Mouse (Mus musculus) heart, postnatal 0 days (tissue): Measurements from ENCODE around the gene Atmin. TPM values are rescaled to one million over a fixed set of nuclear protein-coding genes. Genes with fewer than 3 reads are reported as not detected.

Experiments
- ATAC-seq: fragments of 200-750 bp; cut with Nextera tagmentation; 2 replicates; pipeline ENCODE4 v1.8.0; 2017; ENCODE audit warnings: low read depth, moderate number of reproducible peaks, moderate library complexity; ENCODE audit not compliant: insufficient read depth
- DNase-seq: peaks from one replicate; pipeline ENCODE4 v3.0.0-alpha.2; 2016; ENCODE audit warnings: low spot score
- H3K27ac ChIP-seq: fragments of 300-500 bp; sonication (generic); 2 replicates; pipeline ENCODE4 v1.5.1; 2014; ENCODE audit warnings: low read depth, mild to moderate bottlenecking
- H3K27me3 ChIP-seq: fragments of 300-500 bp; sonication (generic); 2 replicates; pipeline ENCODE4 v1.6.1; 2014; ENCODE audit warnings: low read length, mixed read lengths; ENCODE audit not compliant: control insufficient read depth, insufficient read depth
- H3K36me3 ChIP-seq: fragments of 300-500 bp; sonication (generic); replicated peaks from 2 replicates; pipeline ENCODE4 v1.6.1; 2014; ENCODE audit warnings: low read length, mixed read lengths; ENCODE audit not compliant: control insufficient read depth, insufficient read depth
- H3K4me1 ChIP-seq: fragments of 300-500 bp; sonication (generic); 2 replicates; pipeline ENCODE4 v1.6.1; 2014; ENCODE audit warnings: antibody characterized with exemption; ENCODE audit not compliant: control insufficient read depth, insufficient read depth
- H3K4me2 ChIP-seq: fragments of 300-500 bp; sonication (generic); 2 replicates; pipeline ENCODE4 v1.6.1; 2014; ENCODE audit warnings: low read depth, mild to moderate bottlenecking, low read length, moderate library complexity
- H3K4me3 ChIP-seq: fragments of 300-500 bp; sonication (generic); 2 replicates; pipeline ENCODE4 v1.5.1; 2014; ENCODE audit warnings: low read depth, low read length
- H3K9ac ChIP-seq: fragments of 300-500 bp; sonication (generic); replicated peaks from 2 replicates; pipeline ENCODE4 v1.6.1; 2014; ENCODE audit warnings: low read depth, low read length, mixed read lengths
- H3K9me3 ChIP-seq: fragments of 300-500 bp; sonication (generic); replicated peaks from 2 replicates; pipeline ENCODE4 v1.6.1; 2016; ENCODE audit warnings: low read length; ENCODE audit not compliant: control insufficient read depth
- CTCF ChIP-seq: IDR thresholded peaks from 2 replicates; pipeline ENCODE4 v1.5.1; 2016; ENCODE audit warnings: antibody characterized with exemption, control low read depth, low read depth
- EP300 ChIP-seq: IDR thresholded peaks from 2 replicates; pipeline ENCODE4 v1.6.1; 2016; ENCODE audit warnings: antibody characterized with exemption, low read depth
- WGBS: fragments of 180-500 bp; shearing (Covaris S2); extraction: QIAGEN DNeasy Blood & Tissue Kit; methylation state at CpG from one replicate; pipeline ENCODE4 v1.1.7; 2014; 5-methylcytosine and 5-hydroxymethylcytosine counted together
- polyA plus RNA-seq: library from polyadenylated mRNA; unstranded; fragments of >200 nt; fragmentation: Nextera tagmentation; extraction: Ambion mirVana; gene quantifications from 2 replicates; pipeline ENCODE4 v1.2.1, GENCODE M21; 2015
- total RNA-seq: library from RNA; depleted of rRNA; stranded (reverse); fragments of >200 nt; gene quantifications from 2 replicates; pipeline ENCODE4 v1.2.3, GENCODE M21; 2014; ENCODE audit warnings: low replicate concordance

Gene Atmin
- total and polyA plus RNA-seq, 2 experiments from 2014 or later = 7.0 to 16.0 TPM

- peak overlapping the region; percentile 93 for H3K4me3 ChIP-seq
- DNase-seq = no peak
- ATAC-seq = peak; percentile 61
Measured at GRCm38 (mm10) chr8:116921005-116921336, 22.2 kb upstream of the Atmin start.

GRCm38 (mm10) chr8:116921337-116922059, 21.7 kb upstream of the Atmin start, which contains the start of the genes Cmc2 and Cenpn:
Gene Cmc2, minus strand, starts transcription at chr8:116921455.
Gene Cenpn, plus strand, starts transcription at chr8:116921730.
- peak within 1 kb of the TSS; percentile 66 for H3K4me2 ChIP-seq
- WGBS = under 1% methylated on average over 57 of the region's 57 CpGs
- peaks cover 10% of the 10 kb centered on the region for H3K36me3 ChIP-seq
- ATAC-seq = peak; percentile 94
- peak; percentile 94 for DNase-seq
- H3K9me3 ChIP-seq = no peaks in the 10 kb centered on the region
- no peaks in the 10 kb centered on the region for H3K27me3 ChIP-seq
- H3K9ac ChIP-seq = peak within 1 kb of the TSS; percentile 75
- H3K4me1 ChIP-seq = peaks cover 10% of the 10 kb centered on the region
- H3K27ac ChIP-seq = peak within 1 kb of the TSS; percentile 94
- no peak for TF ChIP-seq CTCF
- peak; percentile 78; the same call in 1 of the 2 replicates for TF ChIP-seq EP300
- H3K4me3 ChIP-seq = peak within 1 kb of the TSS; percentile 93

More at GRCm38 (mm10) chr8:116921005-116921336, 22.2 kb upstream of the Atmin start:
- 0% methylated on average over 22 of the region's 22 CpGs for WGBS
- TF ChIP-seq EP300 (no peak), CTCF (no peak)
- peak overlapping the region; percentile 94 for H3K27ac ChIP-seq
- peak overlapping the region; percentile 66 for H3K4me2 ChIP-seq
- peaks cover 10% of the 10 kb centered on the region for H3K4me1 ChIP-seq
- peak overlapping the region; percentile 75 for H3K9ac ChIP-seq
- no peaks in the 10 kb centered on the region for H3K9me3 ChIP-seq
- no peaks in the 10 kb centered on the region for H3K27me3 ChIP-seq
- H3K36me3 ChIP-seq = peaks cover 14% of the 10 kb centered on the region

- TF ChIP-seq EP300 (no peak), CTCF (no peak)
Measured at GRCm38 (mm10) chr8:116922060-116922757, 21.0 kb upstream of the Atmin start.

GRCm38 (mm10) chr8:116923526-116923925, 19.7 kb upstream of the Atmin start:
- no peak overlapping the region for H3K27ac ChIP-seq
- H3K9ac ChIP-seq = no peak overlapping the region
- H3K4me3 ChIP-seq = no peak overlapping the region
- ATAC-seq (no peak), DNase-seq (no peak)
- peaks cover 20% of the 10 kb centered on the region for H3K36me3 ChIP-seq
- no peaks in the 10 kb centered on the region for H3K27me3 ChIP-seq
- no peak overlapping the region for H3K4me2 ChIP-seq
- 81% methylated on average over 8 of the region's 8 CpGs for WGBS
- TF ChIP-seq CTCF (no peak), EP300 (no peak)
- no peaks in the 10 kb centered on the region for H3K9me3 ChIP-seq
- H3K4me1 ChIP-seq = peaks cover 10% of the 10 kb centered on the region

More at GRCm38 (mm10) chr8:116922060-116922757, 21.0 kb upstream of the Atmin start:
- ATAC-seq (no peak), DNase-seq (no peak)
- peak overlapping the region; percentile 66 for H3K4me2 ChIP-seq
- H3K9ac ChIP-seq = peak overlapping the region; percentile 75
- H3K4me1 ChIP-seq = peaks cover 10% of the 10 kb centered on the region
- peak overlapping the region; percentile 94 for H3K27ac ChIP-seq
- H3K36me3 ChIP-seq = peaks cover 16% of the 10 kb centered on the region
- no peaks in the 10 kb centered on the region for H3K9me3 ChIP-seq
- 30% methylated on average over 17 of the region's 17 CpGs for WGBS
- H3K27me3 ChIP-seq = no peaks in the 10 kb centered on the region
- peak overlapping the region; percentile 93 for H3K4me3 ChIP-seq

GRCm38 (mm10) chr8:116927880-116928279, 15.3 kb upstream of the Atmin start:
- Histone ChIP-seq H3K27me3 (no peaks in the 10 kb centered on the region), H3K9ac (no peak overlapping the region), H3K9me3 (no peaks in the 10 kb centered on the region), H3K4me1 (no peaks in the 10 kb centered on the region), H3K4me3 (no peak overlapping the region), H3K4me2 (no peak overlapping the region), H3K36me3 (peaks cover 53% of the 10 kb centered on the region), H3K27ac (no peak overlapping the region)
- ATAC-seq = 0 out of 2 replicates have a peak, but pooled peaks have one; percentile 27
- no peak for DNase-seq
- 79% methylated on average over 9 of the region's 9 CpGs for WGBS
- TF ChIP-seq EP300 (no peak), CTCF (peak; percentile 55)
